Mouse (Mus musculus) layer of hippocampus, adult 11-12 months (tissue): ENCODE measurements around the gene Ces1f.
"Not testable (repeated sequence)": the region's sequence is repeated elsewhere in the genome, so short reads cannot be mapped to it uniquely, and the experiment has no call there.

ENCODE experiments used
- DNase-seq: peaks from one replicate; pipeline ENCODE4 v3.0.0; 2022; ENCODE audit warnings: low spot score

Gene Ces1f

GRCm38 (mm10) chr8:93279556-93279955, at the start of gene Ces1f:
Gene Ces1f (minus strand): TSS chr8:93279747.
- no peak for DNase-seq

DNA sequence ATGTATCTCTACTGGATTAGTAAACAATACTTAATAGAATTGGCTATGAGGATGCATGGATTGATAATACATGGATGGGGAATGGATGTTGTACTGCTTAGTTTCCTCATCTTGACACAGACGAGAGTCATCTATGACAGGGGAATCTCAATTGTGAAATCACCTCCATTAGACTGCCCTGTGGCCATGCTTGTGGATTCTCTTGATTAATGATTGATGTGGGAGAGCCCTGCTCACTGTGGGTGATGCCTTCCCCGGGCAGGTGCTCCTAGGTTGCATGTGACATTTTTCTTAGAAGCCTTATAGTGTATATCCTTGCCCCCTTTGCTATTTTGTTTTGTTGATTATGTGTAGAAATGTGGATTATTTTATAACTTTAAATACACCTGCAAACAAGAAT, 45.6 kb upstream of the Ces1f start:
- DNase-seq, result no peak

DNA sequence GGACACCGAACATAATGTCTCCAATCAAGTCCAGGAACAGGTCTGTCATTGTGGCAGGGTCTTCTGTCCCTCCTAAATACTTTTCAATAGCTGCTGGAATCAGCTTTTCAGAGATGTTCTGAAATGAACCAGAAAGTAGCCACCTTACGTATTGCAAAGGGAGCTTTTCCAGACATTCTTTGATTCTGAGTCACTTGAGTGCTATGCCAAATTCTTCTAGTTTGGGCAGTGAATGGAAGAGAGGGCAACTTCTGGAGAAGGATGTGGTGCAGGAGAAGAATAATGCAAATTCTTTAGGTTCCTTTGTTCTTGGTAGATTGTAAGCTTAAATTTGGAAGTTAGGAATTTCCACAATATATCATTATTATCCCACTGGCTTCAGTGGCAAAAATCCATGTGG, 37.5 kb upstream of the Ces1f start:
- no peak for DNase-seq

DNA sequence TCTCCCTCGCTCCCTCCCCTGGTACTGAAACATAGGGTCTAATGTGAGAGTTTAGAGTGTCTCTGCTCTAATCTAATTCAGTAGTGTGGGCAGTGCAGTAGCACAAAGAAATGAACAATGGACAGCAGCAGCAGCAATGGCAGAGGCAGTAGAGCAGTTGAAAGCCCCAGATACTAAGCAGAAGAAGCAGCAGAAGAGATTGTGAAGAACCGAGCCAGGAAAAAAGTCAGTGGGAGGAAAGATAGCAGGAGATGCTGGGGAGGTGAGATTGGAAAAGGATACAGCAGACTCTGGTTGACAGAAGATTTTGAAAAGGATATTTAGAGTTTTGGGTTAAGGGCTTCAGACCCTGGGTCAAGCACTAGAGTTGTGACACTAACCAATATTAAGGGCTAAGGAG, 36.0 kb upstream of the Ces1f start:
- DNase-seq, result no peak

DNA sequence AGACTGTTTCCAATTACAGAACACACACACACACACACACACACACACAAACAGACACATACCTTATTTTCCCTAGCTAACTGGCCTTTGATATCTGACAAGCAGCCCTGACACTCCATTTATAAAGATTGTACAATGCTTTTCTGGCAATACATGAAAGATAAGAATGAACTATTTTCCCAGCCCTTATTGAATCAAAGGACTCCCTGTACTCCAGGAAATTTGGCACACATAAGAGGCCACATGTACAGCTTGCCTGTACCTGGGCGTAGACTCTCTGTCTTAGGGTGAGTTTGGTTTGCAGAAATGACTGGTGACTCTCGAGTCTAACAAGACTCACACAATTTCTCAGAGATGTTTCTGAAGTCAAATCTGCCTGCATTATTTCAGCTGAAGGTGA, 4.3 kb upstream of the Ces1f start:
- DNase-seq, result no peak

- no peak for DNase-seq
These were observed 2.8 kb upstream of the Ces1f start for GRCm38 (mm10) chr8:93282349-93282748.

GRCm38 (mm10) chr8:93278176-93278805, 1.3 kb downstream of the Ces1f start:
- DNase-seq, result peak; percentile 9

DNA sequence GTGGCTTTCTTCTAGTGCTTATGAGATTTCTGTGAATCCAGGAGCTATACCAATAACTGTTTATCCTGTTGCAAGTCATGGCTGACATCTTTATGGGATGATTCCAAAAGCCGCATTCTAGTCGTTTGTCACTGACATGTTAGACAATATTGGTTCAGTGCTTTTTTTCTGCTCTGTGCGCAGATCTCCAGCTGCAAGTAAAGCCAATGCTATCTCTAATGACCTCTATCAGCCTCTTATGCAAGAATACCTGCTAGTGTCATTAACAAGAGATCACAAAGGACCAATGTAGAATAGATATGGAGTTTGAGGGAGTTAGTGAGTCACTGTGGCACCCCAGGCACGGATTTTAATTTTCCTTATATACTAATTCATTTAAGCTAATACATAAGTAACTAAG, 4.9 kb downstream of the Ces1f start:
- no peak for DNase-seq

- peak; percentile 23 for DNase-seq
These were observed 6.2 kb downstream of the Ces1f start for GRCm38 (mm10) chr8:93273321-93273720.

DNA sequence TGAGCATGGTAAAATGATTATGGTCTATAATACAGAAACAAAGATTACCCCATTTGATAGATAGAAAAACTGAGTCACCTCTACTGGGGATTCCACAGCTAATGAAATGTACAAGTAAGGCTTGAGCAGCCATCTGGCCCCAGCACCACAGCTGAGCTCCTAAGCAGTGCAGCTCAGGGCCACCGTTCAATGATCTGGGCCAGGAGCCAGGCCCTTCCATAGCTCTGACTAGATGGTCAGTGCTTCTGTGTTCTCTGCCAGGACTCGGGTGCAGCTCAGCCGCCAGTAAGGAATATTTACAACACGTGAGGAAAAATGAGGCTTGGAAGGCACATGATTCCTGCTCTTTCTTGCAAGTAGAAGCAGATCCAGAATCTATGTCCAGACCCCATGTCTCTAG, 6.9 kb downstream of the Ces1f start:
- DNase-seq, result no peak

- no peak for DNase-seq
These were observed 18.1 kb downstream of the Ces1f start for GRCm38 (mm10) chr8:93261436-93261835.

DNA sequence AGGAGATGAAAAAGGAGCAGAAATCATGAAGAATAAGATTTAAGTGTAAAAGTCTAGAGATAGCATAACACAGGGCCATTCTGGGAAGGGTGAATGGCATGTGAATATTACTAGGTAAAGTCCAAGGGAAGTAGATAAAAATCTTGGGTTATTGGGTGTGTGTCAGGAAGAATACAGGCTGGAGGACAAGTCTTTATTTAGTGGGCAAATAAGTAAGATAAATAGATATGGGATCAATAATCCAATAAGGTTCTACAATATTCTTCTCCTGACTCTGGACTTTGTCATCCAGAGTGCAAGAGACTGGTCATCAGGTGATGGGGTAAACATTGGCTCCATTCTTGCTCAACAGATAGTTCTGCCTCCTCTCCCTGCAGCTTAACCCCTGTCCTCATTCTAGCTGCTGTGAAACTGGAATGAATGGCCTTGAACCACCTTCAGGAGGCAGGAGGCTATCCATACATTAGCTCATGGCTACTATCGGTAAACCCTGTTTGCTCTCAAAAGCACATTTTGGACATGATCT, 27.1 kb downstream of the Ces1f start:
- no peak for DNase-seq

DNA sequence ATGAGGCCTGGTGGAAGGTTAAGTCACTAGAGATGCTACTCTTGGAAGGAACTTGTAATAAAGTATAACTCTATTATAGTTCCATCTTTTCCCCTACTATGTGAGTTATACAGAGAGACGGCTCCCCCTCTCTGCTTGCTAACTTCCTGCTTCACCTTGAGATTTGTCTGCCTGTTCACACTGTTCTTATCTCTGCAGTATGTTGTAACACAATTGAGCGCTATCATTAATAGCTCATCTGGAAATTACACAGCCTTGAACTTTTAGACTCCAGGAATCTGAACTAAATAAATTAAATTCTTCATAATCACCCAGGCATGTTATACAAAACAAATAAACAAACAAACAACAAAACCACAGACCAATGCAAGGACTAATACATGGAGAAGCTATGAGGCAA, 33.5 kb downstream of the Ces1f start:
- no peak for DNase-seq

- DNase-seq, result no peak
These were observed 39.7 kb downstream of the Ces1f start for GRCm38 (mm10) chr8:93239884-93240283.

DNA sequence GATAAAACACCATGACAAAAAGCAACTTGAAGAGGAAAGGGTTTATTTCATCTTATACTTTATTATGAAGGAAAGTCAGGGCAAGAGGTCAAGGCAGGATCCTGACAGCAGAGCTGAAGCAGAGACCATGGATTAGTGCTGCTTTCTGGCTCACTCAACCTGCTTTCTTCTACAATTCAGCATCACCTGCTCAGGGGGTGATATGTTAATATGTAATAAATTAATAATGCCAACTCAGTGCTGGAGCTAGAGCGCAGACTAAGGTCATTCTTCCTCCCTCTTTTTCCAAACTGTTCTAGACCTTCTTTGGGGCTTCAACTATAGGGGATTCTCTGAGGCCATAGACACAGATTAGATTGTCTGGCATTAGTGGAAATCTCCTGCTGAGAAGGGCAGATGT, 43.9 kb downstream of the Ces1f start:
- DNase-seq, result no peak

- no peak for DNase-seq
These were observed 44.8 kb downstream of the Ces1f start for GRCm38 (mm10) chr8:93234706-93235105.

DNA sequence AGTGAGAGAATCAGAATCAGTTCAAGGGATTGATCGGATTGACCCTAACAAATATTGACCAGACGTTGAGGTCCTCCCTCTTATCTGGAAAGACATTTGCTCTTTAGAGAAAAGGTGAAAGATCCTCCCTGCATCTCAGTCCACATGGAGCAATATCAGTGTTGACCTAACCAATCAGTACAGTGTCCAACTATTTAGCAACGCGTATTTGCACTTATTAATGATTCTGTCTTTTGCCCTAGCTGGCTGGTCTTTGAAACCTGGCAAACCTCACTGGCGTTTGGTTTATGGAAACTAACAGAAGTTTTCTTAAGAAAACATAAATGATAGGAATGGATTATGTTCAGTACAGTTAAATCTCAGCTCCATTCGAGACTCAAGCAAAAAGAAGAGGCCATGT, 45.5 kb downstream of the Ces1f start:
- DNase-seq, result no peak

GRCm38 (mm10) chr8:93229446-93229845, 50.1 kb downstream of the Ces1f start, which contains the start of gene Ces1e:
Gene Ces1e (minus strand): TSS chr8:93229619.
- no peak for DNase-seq

GRCm38 (mm10) chr8:93228673-93229370, 50.7 kb downstream of the Ces1f start:
- no peak for DNase-seq

DNA sequence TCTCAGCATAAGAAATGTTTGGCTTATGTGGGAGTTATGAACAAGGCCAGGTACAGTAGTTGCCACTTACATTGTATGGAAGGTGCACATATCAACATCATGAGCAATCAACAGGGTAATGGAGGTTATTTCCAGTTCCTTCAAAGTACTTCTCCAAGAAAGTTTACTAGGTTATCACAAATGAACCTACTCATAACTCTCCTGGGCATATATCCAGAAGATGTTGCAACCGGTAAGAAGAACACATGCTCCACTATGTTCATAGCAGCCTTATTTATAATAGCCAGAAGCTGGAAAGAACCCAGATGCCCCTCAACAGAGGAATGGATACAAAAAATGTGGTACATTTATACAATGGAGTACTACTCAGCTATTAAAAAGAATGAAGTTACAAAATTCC, 53.1 kb downstream of the Ces1f start:
- DNase-seq, result not testable (repeated sequence)

- no peak for DNase-seq
These were observed 57.7 kb downstream of the Ces1f start for GRCm38 (mm10) chr8:93221896-93222295.

DNA sequence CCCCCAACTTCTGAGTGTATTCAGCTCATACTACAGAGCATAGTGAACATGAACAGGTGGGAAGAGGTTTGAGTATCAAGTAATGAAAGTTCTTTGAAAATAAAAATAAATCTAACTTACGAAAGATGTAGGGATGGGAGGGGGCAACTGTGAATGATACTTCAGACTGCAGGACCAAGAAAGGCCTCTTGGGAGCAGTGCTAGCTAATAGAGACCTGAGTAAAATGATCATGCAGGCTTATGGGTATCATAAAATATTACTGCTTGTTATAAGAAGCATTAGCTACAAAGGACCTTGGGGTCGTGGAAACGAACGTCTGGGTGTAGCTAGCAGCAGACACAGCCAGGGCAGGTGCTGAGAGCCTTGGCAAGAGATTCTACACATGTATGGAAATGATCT, 61.7 kb downstream of the Ces1f start:
- no peak for DNase-seq

DNA sequence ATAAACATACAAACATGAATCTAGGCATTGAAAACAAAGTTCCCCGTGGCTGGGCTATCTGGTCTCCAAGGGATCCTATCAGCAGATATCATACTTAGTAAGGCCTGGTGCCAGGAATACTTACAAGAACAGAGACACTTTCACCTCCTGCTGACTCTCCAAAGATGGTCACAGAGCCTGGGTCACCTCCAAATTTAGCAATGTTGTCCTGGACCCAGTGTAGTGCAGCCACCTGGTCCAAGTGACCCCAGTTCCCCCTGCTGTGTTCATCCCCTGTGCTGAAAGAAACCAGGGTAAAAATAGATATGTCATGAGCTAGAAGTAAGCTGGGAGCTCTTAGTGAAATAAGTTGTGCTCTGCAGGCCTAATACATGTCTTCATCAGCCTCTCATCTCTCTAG, 62.2 kb downstream of the Ces1f start:
- no peak for DNase-seq

DNA sequence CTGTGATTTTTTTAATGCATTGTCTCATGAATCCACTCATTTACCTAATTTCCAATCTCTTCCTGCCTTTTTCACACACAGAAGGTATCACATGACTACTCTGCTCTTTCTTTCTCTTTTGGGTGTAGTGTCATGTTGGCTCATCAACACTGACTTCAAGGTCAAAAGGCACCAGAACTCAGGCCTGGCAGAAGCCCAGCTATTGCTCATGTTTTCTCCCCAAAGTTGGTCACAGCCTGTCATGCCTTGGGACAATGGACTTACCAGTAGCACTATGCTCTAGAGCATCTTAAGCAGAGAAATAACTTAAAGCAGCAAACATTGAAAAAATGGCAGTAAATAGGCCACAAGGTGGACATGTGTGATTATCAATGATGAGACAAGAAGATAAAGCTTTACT, 68.5 kb downstream of the Ces1f start:
- DNase-seq, result no peak
